Mouse (Mus musculus) myocyte (in vitro differentiated cells): ENCODE measurements at regions not wholly inside any gene's neighbourhood (a gene's known extent, or its start where the extent isn't known, plus 50 kb on each side); places are given as distances from the start of the nearest gene placed in this dataset.

Experiments
- H3K27me3 ChIP-seq: one replicate; pipeline ENCODE4 v1.6.1; 2011; ENCODE audit not compliant: control insufficient read depth, insufficient read depth, insufficient read length
- H3K36me3 ChIP-seq: one replicate; pipeline ENCODE4 v1.6.1; 2011; ENCODE audit not compliant: control insufficient read depth, insufficient read depth
- H3K4me2 ChIP-seq: one replicate; pipeline ENCODE4 v1.6.1; 2011; ENCODE audit warnings: low read depth, control low read depth
- H3K4me3 ChIP-seq: one replicate; pipeline ENCODE4 v1.5.1; 2011; ENCODE audit warnings: mild to moderate bottlenecking, control low read depth, moderate library complexity
- H3K79me2 ChIP-seq: one replicate; pipeline ENCODE4 v1.6.1; 2011; ENCODE audit not compliant: control insufficient read depth, insufficient read depth
- H3ac ChIP-seq: one replicate; pipeline ENCODE4 v1.6.1; 2011; ENCODE audit not compliant: control insufficient read depth, insufficient read length
- CEBPB ChIP-seq: IDR thresholded peaks from 2 replicates; pipeline ENCODE4 v1.6.1; 2011; ENCODE audit warnings: mild to moderate bottlenecking, moderate library complexity; ENCODE audit not compliant: poor library complexity, insufficient read depth, severe bottlenecking
- E2F4 ChIP-seq: IDR thresholded peaks from one replicate; pipeline ENCODE4 v1.6.1; 2011; ENCODE audit warnings: mild to moderate bottlenecking, control low read depth, moderate library complexity; ENCODE audit not compliant: insufficient read depth
- MAX ChIP-seq: IDR thresholded peaks from one replicate; pipeline ENCODE4 v1.6.1; 2011; ENCODE audit warnings: low read depth, mild to moderate bottlenecking, control low read depth
- MYOD1 ChIP-seq, 3 experiments: IDR thresholded peaks; one replicate each; pipeline ENCODE4 v1.6.1; 2011; ENCODE audit warnings: control low read depth in 2 of 3, low read depth in 2 of 3, mild to moderate bottlenecking in 2 of 3, moderate library complexity in 1 of 3; ENCODE audit not compliant: insufficient read length in 2 of 3, control insufficient read depth in 1 of 3
- MYOG ChIP-seq, 3 experiments: IDR thresholded peaks; one replicate each; pipeline ENCODE4 v1.6.1; 2011; ENCODE audit warnings: control low read depth in 2 of 3, low read depth in 2 of 3, mild to moderate bottlenecking in 2 of 3; ENCODE audit not compliant: insufficient read length in 2 of 3, control insufficient read depth in 1 of 3, insufficient read depth in 1 of 3
- POLR2A ChIP-seq: IDR thresholded peaks from one replicate; pipeline ENCODE4 v1.6.1; 2011; ENCODE audit warnings: low read depth, mild to moderate bottlenecking, control low read depth, moderate library complexity; ENCODE audit not compliant: insufficient read length
- POLR2AphosphoS2 ChIP-seq: IDR thresholded peaks from one replicate; pipeline ENCODE4 v1.6.1; 2011; ENCODE audit warnings: low read depth, control low read depth; ENCODE audit not compliant: insufficient read length
- REST ChIP-seq: IDR thresholded peaks from one replicate; pipeline ENCODE4 v1.6.1; 2011; ENCODE audit warnings: mild to moderate bottlenecking, control low read depth, moderate library complexity; ENCODE audit not compliant: insufficient read depth, insufficient read length
- SRF ChIP-seq: IDR thresholded peaks from one replicate; pipeline ENCODE4 v1.6.1; 2011; ENCODE audit warnings: low read depth; ENCODE audit not compliant: control insufficient read depth, insufficient read length
- TCF12 ChIP-seq: IDR thresholded peaks from one replicate; pipeline ENCODE4 v1.6.1; 2011; ENCODE audit warnings: mild to moderate bottlenecking, control low read depth; ENCODE audit not compliant: poor library complexity, insufficient read depth, severe bottlenecking
- TCF3 ChIP-seq: IDR thresholded peaks from one replicate; pipeline ENCODE4 v1.6.1; 2011; ENCODE audit warnings: low read depth, control low read depth; ENCODE audit not compliant: insufficient read length
- USF1 ChIP-seq: IDR thresholded peaks from one replicate; pipeline ENCODE4 v1.6.1; 2011; ENCODE audit warnings: low read depth, mild to moderate bottlenecking, control low read depth, moderate library complexity

GRCm38 (mm10) chr19:6654550-6654949 is 111.7 kb upstream of the Slc22a12 start:
- Histone ChIP-seq H3K4me2 (no peak overlapping the region), H3K27me3 (peaks cover under 1% of the 10 kb centered on the region), H3ac (no peak overlapping the region), H3K79me2 (no peaks in the 10 kb centered on the region), H3K4me3 (no peak overlapping the region), H3K36me3 (no peaks in the 10 kb centered on the region)
- TF ChIP-seq TCF12 (no peak), MYOG (IDR thresholded peaks at IDR 0.05; ENCODE audit: control insufficient read depth in 1 of 3, insufficient read depth in 1 of 3, insufficient read length in 2 of 3, low read depth in 2 of 3) (no peak), USF1 (no peak), POLR2AphosphoS2 (no peak), E2F4 (no peak), MAX (no peak), CEBPB (no peak), SRF (no peak), MYOD1 (IDR thresholded peaks at IDR 0.05; ENCODE audit: control insufficient read depth in 1 of 3, insufficient read length in 2 of 3, low read depth in 2 of 3) (no peak), REST (no peak), TCF3 (no peak), POLR2A (no peak)

GRCm38 (mm10) chr19:6652775-6653174 is 109.9 kb upstream of the Slc22a12 start:
- Histone ChIP-seq H3K4me3 (no peak overlapping the region), H3K36me3 (no peaks in the 10 kb centered on the region), H3K27me3 (no peaks in the 10 kb centered on the region), H3K4me2 (no peak overlapping the region), H3ac (no peak overlapping the region), H3K79me2 (no peaks in the 10 kb centered on the region)
- TF ChIP-seq TCF3 (no peak), USF1 (no peak), REST (no peak), MYOD1 (IDR thresholded peaks at IDR 0.05; ENCODE audit: control insufficient read depth in 1 of 3, insufficient read length in 2 of 3, low read depth in 2 of 3) (no peak), POLR2A (no peak), MYOG (IDR thresholded peaks at IDR 0.05; ENCODE audit: control insufficient read depth in 1 of 3, insufficient read depth in 1 of 3, insufficient read length in 2 of 3, low read depth in 2 of 3) (no peak)

- H3ac ChIP-seq = no peak overlapping the region
- H3K79me2 ChIP-seq = no peaks in the 10 kb centered on the region
- TF ChIP-seq MYOG (IDR thresholded peaks at IDR 0.05; ENCODE audit: control insufficient read depth in 1 of 3, insufficient read depth in 1 of 3, insufficient read length in 2 of 3, low read depth in 2 of 3) (no peak), E2F4 (no peak), CEBPB (no peak), POLR2A (no peak), MYOD1 (IDR thresholded peaks at IDR 0.05; ENCODE audit: control insufficient read depth in 1 of 3, insufficient read length in 2 of 3, low read depth in 2 of 3) (no peak), TCF12 (no peak), USF1 (no peak), SRF (no peak), MAX (no peak), POLR2AphosphoS2 (no peak), REST (no peak), TCF3 (no peak)
- H3K4me3 ChIP-seq = no peak overlapping the region
- H3K27me3 ChIP-seq = no peaks in the 10 kb centered on the region
- no peak overlapping the region for H3K4me2 ChIP-seq
- no peaks in the 10 kb centered on the region for H3K36me3 ChIP-seq
Measured at GRCm38 (mm10) chr19:6651192-6651591, 108.4 kb upstream of the Slc22a12 start.

GRCm38 (mm10) chr19:6649885-6650284 is 107.1 kb upstream of the Slc22a12 start:
- Histone ChIP-seq H3K79me2 (no peaks in the 10 kb centered on the region), H3K4me2 (no peak overlapping the region), H3K27me3 (no peaks in the 10 kb centered on the region), H3ac (no peak overlapping the region), H3K36me3 (no peaks in the 10 kb centered on the region), H3K4me3 (no peak overlapping the region)
- no peak for TF ChIP-seq USF1
- no peak for TF ChIP-seq MYOG (IDR thresholded peaks at IDR 0.05; ENCODE audit: control insufficient read depth in 1 of 3, insufficient read depth in 1 of 3, insufficient read length in 2 of 3, low read depth in 2 of 3)
- TF ChIP-seq E2F4 = no peak
- no peak for TF ChIP-seq MYOD1 (IDR thresholded peaks at IDR 0.05; ENCODE audit: control insufficient read depth in 1 of 3, insufficient read length in 2 of 3, low read depth in 2 of 3)
- TF ChIP-seq SRF = no peak
- TF ChIP-seq CEBPB = no peak
- TF ChIP-seq MAX = no peak
- TF ChIP-seq TCF3 = no peak
- TF ChIP-seq TCF12 = no peak

- no peaks in the 10 kb centered on the region for H3K27me3 ChIP-seq
- H3K4me2 ChIP-seq = no peak overlapping the region
- no peaks in the 10 kb centered on the region for H3K36me3 ChIP-seq
- H3K4me3 ChIP-seq = no peak overlapping the region
- H3K79me2 ChIP-seq = no peaks in the 10 kb centered on the region
- no peak overlapping the region for H3ac ChIP-seq
- TF ChIP-seq E2F4 (no peak), TCF12 (no peak), POLR2AphosphoS2 (no peak), REST (no peak), CEBPB (no peak), MAX (no peak), POLR2A (no peak)
Measured at GRCm38 (mm10) chr19:6647686-6648085, 104.9 kb upstream of the Slc22a12 start.
